Mouse (Mus musculus) gastrocnemius, adult 18-20 months (tissue): Measurements from ENCODE around the gene Gsdma3. TPM values are rescaled to one million over a fixed set of nuclear protein-coding genes. Genes with fewer than 3 reads are reported as not detected.

Experiments used
- DNase-seq: peaks from one replicate; pipeline ENCODE4 v3.0.0; 2021; ENCODE audit warnings: low spot score
- long read RNA-seq, 2 experiments: library from polyadenylated mRNA; stranded (forward); transcript quantifications; one replicate each; pipeline ENCODE4 v2.0.0; 2021
- total RNA-seq, 2 experiments: library from RNA; stranded (reverse); gene quantifications; 2 replicates each; pipeline ENCODE4 v1.2.3; 2021

Gsdma3 gene
- total RNA-seq = 10 to 100 TPM in 1 of 2 experiments, 1 to 10 TPM in 1; 8.8 to 12.5 TPM
- long read RNA-seq, experiment 1, partial matches to known transcripts = 8 of 8 reads
- long read RNA-seq, experiment 1, other reads (novel, unspliced or antisense) = 0 of 8 reads
- long read RNA-seq, experiment 2, partial matches to known transcripts = 3 of 3 reads
- long read RNA-seq, experiment 2, other reads (novel, unspliced or antisense) = 0 of 3 reads

DNA sequence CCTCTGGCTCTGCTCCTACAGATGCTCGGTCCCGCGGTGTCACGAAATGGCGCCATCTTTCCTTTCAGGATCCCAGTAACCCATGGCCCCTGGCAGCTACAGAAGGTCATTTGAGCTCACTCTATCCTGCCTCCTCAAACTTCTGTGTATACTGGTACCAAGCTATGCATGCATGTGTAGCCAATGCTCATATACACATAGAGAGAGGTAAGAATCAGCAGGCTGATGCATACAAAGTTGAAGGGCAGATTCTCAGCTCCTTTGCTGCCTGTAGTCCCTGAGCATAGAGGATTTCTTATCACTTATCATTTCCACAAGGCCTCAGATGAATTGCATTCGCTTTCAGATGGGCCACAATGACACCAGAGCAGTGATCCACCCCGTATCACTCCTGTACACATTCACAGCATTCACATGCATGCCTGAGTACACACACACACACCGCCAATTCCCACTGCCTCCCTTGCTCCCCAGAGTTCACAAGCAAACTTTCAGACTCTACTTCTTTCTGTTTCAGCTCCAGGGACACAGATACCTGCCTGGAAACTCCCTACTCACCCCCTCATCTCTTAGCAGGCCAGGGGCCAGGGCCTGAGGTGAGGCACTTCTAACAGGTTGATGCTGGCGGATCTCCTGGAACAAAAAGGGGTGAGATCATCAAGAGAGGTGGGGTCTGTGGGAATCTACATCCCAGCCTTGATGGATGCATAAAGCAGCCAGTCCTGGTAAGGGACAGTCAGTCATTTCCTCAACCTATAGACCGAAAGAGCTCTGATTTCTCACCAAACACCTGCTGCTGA is at the start of gene Gsdma3, which contains the start of gene Gm12355:
Gsdma3 (plus strand) TSS at position 750 of the 800 bp plus-strand sequence.
Gm12355 (minus strand) TSS at position 51 of the 800 bp plus-strand sequence.
- no peak for DNase-seq

DNA sequence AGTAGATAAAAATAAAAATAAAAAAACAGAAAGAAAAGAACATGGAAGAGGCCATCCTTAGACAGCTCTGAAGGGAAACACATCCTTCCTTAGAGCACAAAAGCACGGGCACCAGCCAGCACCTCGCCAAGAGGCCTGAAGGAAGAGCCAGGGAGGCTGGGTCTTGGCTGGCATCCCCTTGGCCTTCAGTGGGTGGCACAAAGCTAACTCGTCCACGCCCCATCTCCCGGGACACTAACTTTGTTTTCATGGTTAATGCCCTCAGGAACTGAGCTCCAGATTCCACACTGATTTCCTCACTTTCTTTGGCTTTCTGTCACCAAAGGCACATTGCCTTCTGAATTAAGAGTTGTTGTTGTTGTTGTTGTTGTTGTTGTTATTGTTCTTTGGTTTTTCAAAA is 48.4 kb upstream of the Gsdma3 start:
- peak; percentile 16 for DNase-seq

- DNase-seq = no peak
These were observed 45.6 kb upstream of the Gsdma3 start for GRCm38 (mm10) chr11:98580301-98581121.

- no peak for DNase-seq
These were observed 44.7 kb upstream of the Gsdma3 start for GRCm38 (mm10) chr11:98581286-98582029.

DNA sequence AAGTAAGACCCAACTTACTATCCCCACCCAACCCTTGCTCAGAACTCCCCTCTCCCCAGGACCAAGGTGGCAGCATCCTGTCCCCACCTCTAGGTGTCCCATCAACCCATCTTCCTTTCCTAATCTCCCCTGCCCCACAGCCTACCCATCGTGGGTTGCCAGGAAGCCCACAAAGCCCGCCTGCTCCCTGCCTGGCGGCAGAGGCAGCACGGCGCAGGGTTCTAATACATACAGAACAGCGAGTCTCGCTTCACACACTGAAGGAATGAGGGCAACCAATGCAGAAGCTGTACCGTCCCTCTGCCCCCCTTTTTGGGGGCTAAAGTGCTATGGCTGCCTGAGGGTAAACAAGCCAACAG is 44.2 kb upstream of the Gsdma3 start:
- DNase-seq = no peak

- no peak for DNase-seq
These were observed 43.5 kb upstream of the Gsdma3 start for GRCm38 (mm10) chr11:98582551-98583264.

DNA sequence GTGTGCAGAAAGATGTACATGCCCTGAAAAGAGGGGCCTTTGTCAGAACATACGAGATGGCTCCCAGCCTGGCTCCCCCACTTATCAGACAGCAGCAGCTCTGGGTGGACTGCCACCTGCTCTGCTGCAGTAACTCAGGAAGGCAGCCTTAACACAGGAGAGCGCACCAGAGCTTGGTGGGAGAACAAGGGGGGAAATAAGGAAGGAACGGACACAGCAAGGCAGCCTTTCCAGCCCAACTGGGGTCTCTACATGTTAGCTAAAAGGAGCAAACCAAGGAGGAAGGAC is 43.0 kb upstream of the Gsdma3 start:
- no peak for DNase-seq

- DNase-seq = no peak
These were observed 42.6 kb upstream of the Gsdma3 start for GRCm38 (mm10) chr11:98583571-98583970.

GRCm38 (mm10) chr11:98584146-98584545 is 42.0 kb upstream of the Gsdma3 start:
- no peak for DNase-seq

GRCm38 (mm10) chr11:98584629-98585177 is 41.5 kb upstream of the Gsdma3 start:
- no peak for DNase-seq

DNA sequence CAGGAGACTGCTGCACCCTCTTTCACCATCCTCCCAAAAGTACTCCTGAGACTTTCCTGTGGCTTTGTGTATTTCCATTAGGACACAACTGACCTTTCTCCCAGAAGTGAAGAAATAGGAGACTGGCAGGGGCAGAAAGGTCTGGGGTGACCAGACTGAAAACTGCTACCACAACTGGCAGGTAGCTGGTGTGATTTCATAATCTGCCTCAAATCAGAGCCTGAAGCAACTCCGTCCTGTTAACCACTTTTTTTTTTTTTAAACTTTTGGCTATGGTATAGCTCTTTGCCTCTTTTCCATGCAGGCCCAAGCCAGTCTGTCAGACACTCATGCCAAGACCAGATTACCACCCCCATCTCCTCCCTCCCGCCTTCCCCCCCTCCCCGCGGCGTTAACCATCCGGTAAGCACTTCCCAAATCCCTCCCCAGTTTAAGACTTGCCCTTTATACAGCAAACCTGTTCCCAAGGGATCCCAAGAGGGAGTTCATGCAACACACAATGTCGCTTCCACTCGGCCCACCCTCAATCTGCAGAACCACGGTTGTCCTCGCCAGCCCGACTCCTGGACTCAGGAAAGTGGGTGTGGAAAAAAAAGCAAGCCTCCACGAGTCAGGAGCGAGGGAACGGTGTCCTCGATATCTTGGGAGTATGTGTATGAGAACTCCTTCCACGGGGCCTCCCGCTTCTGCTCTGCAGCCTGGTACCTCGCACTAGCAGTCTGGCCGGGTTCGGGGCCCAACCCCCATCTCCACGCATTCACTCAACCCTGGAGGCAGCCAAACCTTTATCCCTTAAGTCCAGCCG is 39.9 kb upstream of the Gsdma3 start:
- DNase-seq = no peak

DNA sequence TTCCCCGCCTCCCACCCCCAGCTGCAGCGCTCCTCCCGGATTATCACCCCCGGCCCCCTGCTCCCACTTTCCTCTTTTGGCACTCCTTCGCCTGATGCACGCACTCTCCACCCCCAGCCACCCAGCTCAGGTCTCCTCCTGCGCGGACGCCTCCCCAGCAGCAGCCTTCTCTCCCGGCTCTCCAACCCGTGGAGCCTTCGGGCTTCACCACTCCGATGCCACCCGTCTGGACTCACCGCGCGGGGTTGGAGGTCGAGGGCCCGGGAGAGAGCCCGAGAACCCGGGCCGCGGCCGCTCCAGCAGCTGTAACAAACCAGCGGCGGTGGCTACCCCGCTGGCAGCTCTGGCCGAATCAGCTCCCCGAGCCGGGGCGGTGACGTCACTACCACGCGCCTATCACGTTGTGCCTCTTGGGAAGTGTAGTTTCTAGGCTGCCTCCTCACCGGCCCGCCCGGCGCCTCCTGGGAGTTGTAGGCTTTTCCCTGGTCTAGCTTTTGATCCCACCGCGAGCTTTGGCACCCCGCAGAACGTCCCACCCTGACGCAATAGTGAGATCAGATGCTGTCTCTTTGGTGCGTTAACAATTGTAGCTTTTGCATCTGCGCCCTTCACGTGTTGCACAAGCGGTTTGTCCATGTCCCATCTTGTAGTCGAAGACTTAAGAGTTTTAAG is 39.1 kb upstream of the Gsdma3 start, which contains the start of gene Ormdl3:
Ormdl3 (minus strand) TSS at position 477 of the 672 bp plus-strand sequence.
- peak; percentile 99 for DNase-seq

- DNase-seq = peak; percentile 60
These were observed 38.2 kb upstream of the Gsdma3 start for GRCm38 (mm10) chr11:98587684-98588546.

DNA sequence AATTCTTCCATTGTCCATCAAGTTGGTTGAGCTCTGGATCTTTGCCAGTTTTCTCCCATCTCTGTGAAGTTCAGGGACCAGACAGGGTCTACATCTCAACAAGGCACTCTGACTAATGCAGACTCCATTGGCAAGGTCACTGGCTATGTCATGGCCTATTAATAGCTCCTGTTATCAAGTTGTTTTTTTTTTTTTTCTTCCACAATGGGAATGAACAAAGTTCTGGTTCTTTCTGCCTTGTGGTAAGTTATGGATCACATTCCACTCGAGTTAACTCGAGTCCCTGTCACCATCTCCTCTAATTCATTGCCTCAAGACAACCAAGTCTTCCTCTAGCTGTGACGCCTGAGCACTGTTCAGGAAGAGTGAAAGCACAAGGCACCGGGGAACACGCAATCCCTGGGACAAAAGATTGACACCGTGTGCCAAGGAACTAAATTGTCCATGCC is 37.3 kb upstream of the Gsdma3 start:
- peak; percentile 15 for DNase-seq

GRCm38 (mm10) chr11:98589306-98589705 is 36.9 kb upstream of the Gsdma3 start:
- DNase-seq = no peak

GRCm38 (mm10) chr11:98590548-98591445 is 35.4 kb upstream of the Gsdma3 start:
- no peak for DNase-seq

GRCm38 (mm10) chr11:98595021-98595420 is 31.1 kb upstream of the Gsdma3 start:
- no peak for DNase-seq
